Mouse (Mus musculus): ENCODE data around the gene Myl3. TPM values are rescaled to one million over a fixed set of nuclear protein-coding genes. Genes with fewer than 3 reads are reported as not detected.

Myl3 gene
- polyA plus RNA-seq, 1 experiment from 2014 or later: 3,437 TPM

GRCm38 (mm10) chr9:110762763-110763162 lies 21.1 kb downstream of the Myl3 start:
- H3K27ac ChIP-seq (ENCODE audit: poor library complexity, severe bottlenecking): peak overlapping the region; percentile 69
- no peaks in the 10 kb centered on the region for H3K9me3 ChIP-seq (replicated peaks)
- no peaks in the 10 kb centered on the region for H3K27me3 ChIP-seq (replicated peaks)
- peaks cover 36% of the 10 kb centered on the region for H3K4me1 ChIP-seq (replicated peaks)
- no peak for ATAC-seq (ENCODE audit: insufficient number of reproducible peaks, low FRiP score)
- WGBS: 67% methylated on average over 10 of the region's 10 CpGs
- H3K9ac ChIP-seq: peak overlapping the region; percentile 87
- peak overlapping the region; percentile 63 for H3K4me3 ChIP-seq
- H3K36me3 ChIP-seq: peaks cover 20% of the 10 kb centered on the region
- H3K4me2 ChIP-seq: peak overlapping the region; percentile 59

GRCm38 (mm10) chr9:110763405-110763804 lies 21.7 kb downstream of the Myl3 start:
- Histone ChIP-seq H3K9ac (peak overlapping the region; percentile 87), H3K27me3 (replicated peaks) (no peaks in the 10 kb centered on the region), H3K9me3 (replicated peaks) (no peaks in the 10 kb centered on the region), H3K36me3 (peaks cover 26% of the 10 kb centered on the region), H3K4me3 (peak overlapping the region; percentile 63), H3K27ac (ENCODE audit: poor library complexity, severe bottlenecking) (peak overlapping the region; percentile 95), H3K4me2 (peak overlapping the region; percentile 59), H3K4me1 (replicated peaks) (peaks cover 37% of the 10 kb centered on the region)
- ATAC-seq (ENCODE audit: insufficient number of reproducible peaks, low FRiP score): peak; percentile 82
- WGBS: 50% methylated on average over 2 of the region's 2 CpGs

- Histone ChIP-seq H3K4me3 (no peak overlapping the region), H3K4me2 (no peak overlapping the region), H3K9me3 (replicated peaks) (no peaks in the 10 kb centered on the region), H3K36me3 (peaks cover 36% of the 10 kb centered on the region), H3K9ac (no peak overlapping the region), H3K27me3 (replicated peaks) (no peaks in the 10 kb centered on the region), H3K4me1 (replicated peaks) (peaks cover 22% of the 10 kb centered on the region), H3K27ac (ENCODE audit: poor library complexity, severe bottlenecking) (no peak overlapping the region)
- no peak for ATAC-seq (ENCODE audit: insufficient number of reproducible peaks, low FRiP score)
- 89% methylated on average over 10 of the region's 10 CpGs for WGBS
Observed at GRCm38 (mm10) chr9:110772336-110772735, 30.7 kb downstream of the Myl3 start.

GRCm38 (mm10) chr9:110774403-110775268 lies 33.0 kb downstream of the Myl3 start:
- H3K9me3 ChIP-seq (replicated peaks): no peaks in the 10 kb centered on the region
- peaks cover 13% of the 10 kb centered on the region for H3K36me3 ChIP-seq
- peak overlapping the region; percentile 3; the same call in 1 of the 2 replicates for H3K9ac ChIP-seq
- peaks cover 21% of the 10 kb centered on the region for H3K4me1 ChIP-seq (replicated peaks)
- 62% methylated on average over 15 of the region's 15 CpGs for WGBS
- H3K27me3 ChIP-seq (replicated peaks): no peaks in the 10 kb centered on the region
- ATAC-seq (ENCODE audit: insufficient number of reproducible peaks, low FRiP score): no peak
- no peak overlapping the region for H3K4me3 ChIP-seq
- H3K27ac ChIP-seq (ENCODE audit: poor library complexity, severe bottlenecking): peak overlapping the region; percentile 39
- no peak overlapping the region for H3K4me2 ChIP-seq

- Histone ChIP-seq H3K4me1 (replicated peaks) (peaks cover 23% of the 10 kb centered on the region), H3K27ac (ENCODE audit: poor library complexity, severe bottlenecking) (no peak overlapping the region; the same call in 1 of the 2 replicates), H3K9me3 (replicated peaks) (no peaks in the 10 kb centered on the region), H3K9ac (no peak overlapping the region), H3K4me3 (no peak overlapping the region), H3K36me3 (peaks cover 5% of the 10 kb centered on the region), H3K4me2 (no peak overlapping the region), H3K27me3 (replicated peaks) (no peaks in the 10 kb centered on the region)
- no peak for ATAC-seq (ENCODE audit: insufficient number of reproducible peaks, low FRiP score)
- 69% methylated on average over 10 of the region's 10 CpGs for WGBS
Observed at GRCm38 (mm10) chr9:110775269-110776022, 33.8 kb downstream of the Myl3 start.

GRCm38 (mm10) chr9:110778100-110778499 lies 36.4 kb downstream of the Myl3 start:
- Histone ChIP-seq H3K9ac (no peak overlapping the region), H3K9me3 (replicated peaks) (no peaks in the 10 kb centered on the region), H3K27ac (ENCODE audit: poor library complexity, severe bottlenecking) (no peak overlapping the region), H3K27me3 (replicated peaks) (no peaks in the 10 kb centered on the region), H3K4me2 (no peak overlapping the region), H3K4me1 (replicated peaks) (peaks cover 35% of the 10 kb centered on the region), H3K4me3 (no peak overlapping the region), H3K36me3 (no peaks in the 10 kb centered on the region)
- ATAC-seq (ENCODE audit: insufficient number of reproducible peaks, low FRiP score): no peak
- WGBS: 81% methylated on average over 1 of the region's 1 CpGs

- H3K9me3 ChIP-seq (replicated peaks): no peaks in the 10 kb centered on the region
- H3K36me3 ChIP-seq: no peaks in the 10 kb centered on the region
- no peaks in the 10 kb centered on the region for H3K27me3 ChIP-seq (replicated peaks)
- peaks cover 35% of the 10 kb centered on the region for H3K4me1 ChIP-seq (replicated peaks)
- H3K27ac ChIP-seq (ENCODE audit: poor library complexity, severe bottlenecking): no peak overlapping the region
- H3K4me3 ChIP-seq: no peak overlapping the region
- WGBS: 73% methylated on average over 7 of the region's 7 CpGs
- no peak overlapping the region for H3K9ac ChIP-seq
- H3K4me2 ChIP-seq: no peak overlapping the region
- ATAC-seq (ENCODE audit: insufficient number of reproducible peaks, low FRiP score): no peak
Observed at GRCm38 (mm10) chr9:110778559-110778958, 36.9 kb downstream of the Myl3 start.

GRCm38 (mm10) chr9:110779242-110779913 lies 37.7 kb downstream of the Myl3 start:
- Histone ChIP-seq H3K4me3 (no peak overlapping the region), H3K9ac (no peak overlapping the region), H3K4me2 (no peak overlapping the region), H3K27me3 (replicated peaks) (no peaks in the 10 kb centered on the region), H3K9me3 (replicated peaks) (no peaks in the 10 kb centered on the region), H3K27ac (ENCODE audit: poor library complexity, severe bottlenecking) (no peak overlapping the region), H3K36me3 (no peaks in the 10 kb centered on the region), H3K4me1 (replicated peaks) (peaks cover 34% of the 10 kb centered on the region)
- WGBS: 58% methylated on average over 5 of the region's 5 CpGs
- no peak for ATAC-seq (ENCODE audit: insufficient number of reproducible peaks, low FRiP score)

GRCm38 (mm10) chr9:110781256-110781721 lies 39.6 kb downstream of the Myl3 start:
- peak overlapping the region; percentile 52 for H3K4me3 ChIP-seq
- H3K9me3 ChIP-seq (replicated peaks): no peaks in the 10 kb centered on the region
- H3K4me1 ChIP-seq (replicated peaks): peaks cover 18% of the 10 kb centered on the region
- H3K27ac ChIP-seq (ENCODE audit: poor library complexity, severe bottlenecking): peak overlapping the region; percentile 46; the same call in 1 of the 2 replicates
- H3K36me3 ChIP-seq: no peaks in the 10 kb centered on the region
- peak overlapping the region; percentile 66 for H3K9ac ChIP-seq
- WGBS: under 1% methylated on average over 43 of the region's 43 CpGs
- H3K27me3 ChIP-seq (replicated peaks): no peaks in the 10 kb centered on the region
- H3K4me2 ChIP-seq: peak overlapping the region; percentile 75
- peak; percentile 88 for ATAC-seq (ENCODE audit: insufficient number of reproducible peaks, low FRiP score)

- H3K9ac ChIP-seq: peak overlapping the region; percentile 66
- H3K27me3 ChIP-seq (replicated peaks): no peaks in the 10 kb centered on the region
- peak overlapping the region; percentile 75 for H3K4me2 ChIP-seq
- ATAC-seq (ENCODE audit: insufficient number of reproducible peaks, low FRiP score): peak; percentile 71
- no peaks in the 10 kb centered on the region for H3K36me3 ChIP-seq
- peak overlapping the region; percentile 46; the same call in 1 of the 2 replicates for H3K27ac ChIP-seq (ENCODE audit: poor library complexity, severe bottlenecking)
- no peaks in the 10 kb centered on the region for H3K9me3 ChIP-seq (replicated peaks)
- H3K4me1 ChIP-seq (replicated peaks): peaks cover 18% of the 10 kb centered on the region
- WGBS: 1% methylated on average over 23 of the region's 23 CpGs
- H3K4me3 ChIP-seq: peak overlapping the region; percentile 52
Observed at GRCm38 (mm10) chr9:110781731-110782130, 40.1 kb downstream of the Myl3 start.

Data from heart, embryonic 12.5 days (tissue).